Mouse (Mus musculus) stomach, postnatal 0 days (tissue): Measurements from ENCODE around the gene Stmnd1.

Experiments used
- CTCF ChIP-seq: IDR thresholded peaks from 2 replicates; pipeline ENCODE4 v1.5.1; 2016; ENCODE audit warnings: antibody characterized with exemption, low read depth, mild to moderate bottlenecking, moderate library complexity
- EP300 ChIP-seq: optimal IDR thresholded peaks from 2 replicates; pipeline ENCODE3; 2016; ENCODE audit warnings: antibody characterized with exemption

- no peak for TF ChIP-seq EP300
- TF ChIP-seq CTCF = no peak
Measured at GRCm38 (mm10) chr13:46340583-46340982, 67.1 kb downstream of the Stmnd1 start.
